Mouse (Mus musculus) heart, postnatal 0 days (tissue): ENCODE results near the gene Sox6. TPM values are rescaled to one million over a fixed set of nuclear protein-coding genes. Genes with fewer than 3 reads are reported as not detected.

Experiments used
- ATAC-seq: fragments of 200-750 bp; cut with Nextera tagmentation; 2 replicates; pipeline ENCODE4 v1.8.0; 2017; ENCODE audit warnings: low read depth, moderate number of reproducible peaks, moderate library complexity; ENCODE audit not compliant: insufficient read depth
- DNase-seq: peaks from one replicate; pipeline ENCODE4 v3.0.0-alpha.2; 2016; ENCODE audit warnings: low spot score
- H3K27ac ChIP-seq: fragments of 300-500 bp; sonication (generic); 2 replicates; pipeline ENCODE4 v1.5.1; 2014; ENCODE audit warnings: low read depth, mild to moderate bottlenecking
- H3K27me3 ChIP-seq: fragments of 300-500 bp; sonication (generic); 2 replicates; pipeline ENCODE4 v1.6.1; 2014; ENCODE audit warnings: low read length, mixed read lengths; ENCODE audit not compliant: control insufficient read depth, insufficient read depth
- H3K36me3 ChIP-seq: fragments of 300-500 bp; sonication (generic); replicated peaks from 2 replicates; pipeline ENCODE4 v1.6.1; 2014; ENCODE audit warnings: low read length, mixed read lengths; ENCODE audit not compliant: control insufficient read depth, insufficient read depth
- H3K4me1 ChIP-seq: fragments of 300-500 bp; sonication (generic); 2 replicates; pipeline ENCODE4 v1.6.1; 2014; ENCODE audit warnings: antibody characterized with exemption; ENCODE audit not compliant: control insufficient read depth, insufficient read depth
- H3K4me2 ChIP-seq: fragments of 300-500 bp; sonication (generic); 2 replicates; pipeline ENCODE4 v1.6.1; 2014; ENCODE audit warnings: low read depth, mild to moderate bottlenecking, low read length, moderate library complexity
- H3K4me3 ChIP-seq: fragments of 300-500 bp; sonication (generic); 2 replicates; pipeline ENCODE4 v1.5.1; 2014; ENCODE audit warnings: low read depth, low read length
- H3K9ac ChIP-seq: fragments of 300-500 bp; sonication (generic); replicated peaks from 2 replicates; pipeline ENCODE4 v1.6.1; 2014; ENCODE audit warnings: low read depth, low read length, mixed read lengths
- H3K9me3 ChIP-seq: fragments of 300-500 bp; sonication (generic); replicated peaks from 2 replicates; pipeline ENCODE4 v1.6.1; 2016; ENCODE audit warnings: low read length; ENCODE audit not compliant: control insufficient read depth
- CTCF ChIP-seq: IDR thresholded peaks from 2 replicates; pipeline ENCODE4 v1.5.1; 2016; ENCODE audit warnings: antibody characterized with exemption, control low read depth, low read depth
- EP300 ChIP-seq: IDR thresholded peaks from 2 replicates; pipeline ENCODE4 v1.6.1; 2016; ENCODE audit warnings: antibody characterized with exemption, low read depth
- WGBS: fragments of 180-500 bp; shearing (Covaris S2); extraction: QIAGEN DNeasy Blood & Tissue Kit; methylation state at CpG from one replicate; pipeline ENCODE4 v1.1.7; 2014; 5-methylcytosine and 5-hydroxymethylcytosine counted together
- polyA plus RNA-seq: library from polyadenylated mRNA; unstranded; fragments of >200 nt; fragmentation: Nextera tagmentation; extraction: Ambion mirVana; gene quantifications from 2 replicates; pipeline ENCODE4 v1.2.1, GENCODE M21; 2015
- total RNA-seq: library from RNA; depleted of rRNA; stranded (reverse); fragments of >200 nt; gene quantifications from 2 replicates; pipeline ENCODE4 v1.2.3, GENCODE M21; 2014; ENCODE audit warnings: low replicate concordance

Sox6 gene
- total and polyA plus RNA-seq, 2 experiments from 2014 or later = 23.4 to 68.5 TPM

DNA sequence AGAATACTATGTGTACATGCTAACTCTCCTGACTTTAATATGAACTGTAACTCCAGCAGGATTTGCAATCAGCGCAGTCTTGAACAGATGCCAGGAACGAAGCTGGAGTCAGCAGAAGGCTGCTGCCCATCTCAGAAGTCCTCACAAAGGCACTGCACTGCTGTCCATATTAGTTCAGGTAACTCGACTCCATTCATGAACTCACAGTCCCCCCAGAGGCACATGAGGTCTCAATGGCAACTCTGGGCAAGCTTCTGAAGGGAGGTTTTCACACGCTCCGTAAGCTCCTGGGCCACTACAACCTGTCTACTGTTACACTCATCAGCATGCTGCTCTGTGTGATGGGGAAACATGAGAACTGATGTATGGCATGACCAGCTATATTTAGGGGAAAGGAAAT lies 528.6 kb downstream of the Sox6 start:
- H3K27ac ChIP-seq = no peak overlapping the region
- DNase-seq = no peak
- WGBS = 53% methylated on average over 5 of the region's 5 CpGs
- peaks cover 4% of the 10 kb centered on the region; the same call in 1 of the 2 replicates for H3K36me3 ChIP-seq
- no peaks in the 10 kb centered on the region for H3K27me3 ChIP-seq
- no peak for ATAC-seq
- no peaks in the 10 kb centered on the region for H3K9me3 ChIP-seq
- H3K4me2 ChIP-seq = no peak overlapping the region
- H3K4me1 ChIP-seq = 0 out of 2 replicates have a peak, but pooled peaks cover 9% of the 10 kb centered on the region
- H3K4me3 ChIP-seq = no peak overlapping the region
- no peak for TF ChIP-seq EP300
- TF ChIP-seq CTCF = no peak
- H3K9ac ChIP-seq = no peak overlapping the region

- TF ChIP-seq EP300 (no peak), CTCF (no peak)
- DNase-seq (no peak), ATAC-seq (no peak)
- H3K36me3 ChIP-seq = no peaks in the 10 kb centered on the region
- no peak overlapping the region for H3K4me2 ChIP-seq
- H3K4me3 ChIP-seq = no peak overlapping the region
- no peak overlapping the region for H3K9ac ChIP-seq
- WGBS = 87% methylated on average over 6 of the region's 6 CpGs
- no peak overlapping the region for H3K27ac ChIP-seq
- 0 out of 2 replicates have a peak, but pooled peaks cover 7% of the 10 kb centered on the region for H3K4me1 ChIP-seq
- H3K27me3 ChIP-seq = no peaks in the 10 kb centered on the region
- H3K9me3 ChIP-seq = no peaks in the 10 kb centered on the region
These were observed 532.2 kb downstream of the Sox6 start for GRCm38 (mm10) chr7:115506385-115506784.

DNA sequence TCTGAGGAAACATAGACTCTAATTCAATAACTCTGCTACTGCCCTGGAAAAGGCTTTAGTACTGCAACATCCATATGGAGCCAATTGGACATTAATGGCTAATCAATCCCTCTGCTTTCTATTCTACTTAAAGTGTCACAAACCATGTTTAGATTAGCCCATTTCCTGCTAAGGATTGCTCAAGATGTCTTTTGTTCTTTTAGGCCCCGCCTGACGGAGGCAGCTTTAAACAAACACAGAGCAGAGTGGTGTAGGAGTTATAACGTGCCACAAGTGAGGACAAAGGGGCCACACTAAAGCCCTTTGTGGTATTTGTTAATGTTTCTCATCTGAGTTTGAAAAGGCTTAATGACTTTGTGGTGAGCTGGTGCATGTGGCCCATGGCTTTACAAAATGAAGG lies 537.1 kb downstream of the Sox6 start:
- Histone ChIP-seq H3K36me3 (no peaks in the 10 kb centered on the region), H3K4me3 (no peak overlapping the region), H3K9me3 (no peaks in the 10 kb centered on the region), H3K4me2 (no peak overlapping the region), H3K27ac (no peak overlapping the region), H3K9ac (no peak overlapping the region), H3K27me3 (no peaks in the 10 kb centered on the region), H3K4me1 (no peaks in the 10 kb centered on the region)
- no peak for TF ChIP-seq CTCF
- TF ChIP-seq EP300 = no peak
- WGBS = 52% methylated on average over 3 of the region's 3 CpGs
- no peak for DNase-seq
- no peak for ATAC-seq

DNA sequence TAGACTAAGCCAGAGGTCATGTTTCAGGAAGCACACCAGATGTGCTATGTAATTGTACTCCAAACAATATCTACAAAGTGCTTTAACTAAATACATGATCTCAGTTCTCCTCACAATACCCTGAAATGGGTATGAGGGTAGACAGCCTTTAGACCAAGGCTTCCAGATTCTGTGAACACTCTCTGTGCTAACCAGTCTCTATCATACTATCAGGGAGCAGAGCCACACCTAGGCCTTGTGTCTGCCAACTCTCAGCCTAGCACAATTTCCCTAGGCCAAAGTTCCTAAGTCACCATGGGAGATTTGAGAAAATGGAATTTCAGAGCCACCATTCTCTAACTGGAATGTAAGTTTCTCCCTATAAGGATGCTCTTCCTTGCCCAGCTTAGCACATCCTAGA lies 537.8 kb downstream of the Sox6 start:
- no peak for TF ChIP-seq EP300
- TF ChIP-seq CTCF = no peak
- no peak for ATAC-seq
- no peaks in the 10 kb centered on the region for H3K36me3 ChIP-seq

DNA sequence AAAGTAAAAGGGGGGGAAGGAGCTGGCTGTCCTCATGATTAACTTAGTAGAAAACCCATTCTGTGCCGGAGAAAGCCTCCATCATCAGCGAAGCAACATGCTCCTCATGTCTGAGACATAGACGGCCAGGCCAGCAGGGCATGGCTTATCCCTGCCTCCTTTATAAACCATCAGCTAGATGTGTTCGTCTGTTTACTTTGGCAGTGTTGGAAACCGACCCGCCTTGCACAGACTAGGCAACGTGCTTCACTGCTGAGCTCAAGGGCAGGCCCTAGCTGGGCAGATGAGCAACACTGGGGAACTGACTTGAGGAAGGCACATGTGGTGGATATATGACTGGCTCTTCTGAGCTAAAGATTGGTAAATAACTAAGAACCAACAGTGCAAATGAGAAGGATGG lies 538.4 kb downstream of the Sox6 start:
- Histone ChIP-seq H3K36me3 (no peaks in the 10 kb centered on the region), H3K9ac (no peak overlapping the region), H3K4me2 (no peak overlapping the region), H3K4me1 (no peaks in the 10 kb centered on the region), H3K4me3 (no peak overlapping the region), H3K27me3 (no peaks in the 10 kb centered on the region), H3K9me3 (no peaks in the 10 kb centered on the region), H3K27ac (no peak overlapping the region)
- ATAC-seq (no peak), DNase-seq (no peak)
- TF ChIP-seq CTCF (no peak), EP300 (no peak)
- WGBS = 52% methylated on average over 7 of the region's 7 CpGs

More for the DNA sequence above, 537.8 kb downstream of the Sox6 start:
- H3K4me2 ChIP-seq = no peak overlapping the region
- H3K4me1 ChIP-seq = no peaks in the 10 kb centered on the region
- no peak overlapping the region for H3K4me3 ChIP-seq
- H3K27me3 ChIP-seq = no peaks in the 10 kb centered on the region
- DNase-seq = no peak
- no peak overlapping the region for H3K27ac ChIP-seq
- H3K9me3 ChIP-seq = no peaks in the 10 kb centered on the region
- H3K9ac ChIP-seq = no peak overlapping the region

- DNase-seq (no peak), ATAC-seq (no peak)
- Histone ChIP-seq H3K27ac (no peak overlapping the region), H3K4me2 (no peak overlapping the region), H3K9ac (no peak overlapping the region), H3K4me3 (no peak overlapping the region), H3K4me1 (no peaks in the 10 kb centered on the region), H3K27me3 (no peaks in the 10 kb centered on the region), H3K36me3 (no peaks in the 10 kb centered on the region), H3K9me3 (no peaks in the 10 kb centered on the region)
- 87% methylated on average over 5 of the region's 5 CpGs for WGBS
- TF ChIP-seq CTCF (no peak), EP300 (no peak)
These were observed 546.9 kb downstream of the Sox6 start for GRCm38 (mm10) chr7:115491721-115492120.
